Mouse (Mus musculus) embryo, embryonic 10.5 days (tissue): ENCODE measurements at regions not wholly inside any gene's neighbourhood (a gene's known extent, or its start where the extent isn't known, plus 50 kb on each side); places are given as distances from the start of the nearest gene placed in this dataset.
"Not testable (repeated sequence)": the region's sequence is repeated elsewhere in the genome, so short reads cannot be mapped to it uniquely, and the experiment has no call there.

Experiments
- DNase-seq: peaks from one replicate; pipeline ENCODE4 v3.0.0-alpha.2; 2015; ENCODE audit warnings: low spot score

DNA sequence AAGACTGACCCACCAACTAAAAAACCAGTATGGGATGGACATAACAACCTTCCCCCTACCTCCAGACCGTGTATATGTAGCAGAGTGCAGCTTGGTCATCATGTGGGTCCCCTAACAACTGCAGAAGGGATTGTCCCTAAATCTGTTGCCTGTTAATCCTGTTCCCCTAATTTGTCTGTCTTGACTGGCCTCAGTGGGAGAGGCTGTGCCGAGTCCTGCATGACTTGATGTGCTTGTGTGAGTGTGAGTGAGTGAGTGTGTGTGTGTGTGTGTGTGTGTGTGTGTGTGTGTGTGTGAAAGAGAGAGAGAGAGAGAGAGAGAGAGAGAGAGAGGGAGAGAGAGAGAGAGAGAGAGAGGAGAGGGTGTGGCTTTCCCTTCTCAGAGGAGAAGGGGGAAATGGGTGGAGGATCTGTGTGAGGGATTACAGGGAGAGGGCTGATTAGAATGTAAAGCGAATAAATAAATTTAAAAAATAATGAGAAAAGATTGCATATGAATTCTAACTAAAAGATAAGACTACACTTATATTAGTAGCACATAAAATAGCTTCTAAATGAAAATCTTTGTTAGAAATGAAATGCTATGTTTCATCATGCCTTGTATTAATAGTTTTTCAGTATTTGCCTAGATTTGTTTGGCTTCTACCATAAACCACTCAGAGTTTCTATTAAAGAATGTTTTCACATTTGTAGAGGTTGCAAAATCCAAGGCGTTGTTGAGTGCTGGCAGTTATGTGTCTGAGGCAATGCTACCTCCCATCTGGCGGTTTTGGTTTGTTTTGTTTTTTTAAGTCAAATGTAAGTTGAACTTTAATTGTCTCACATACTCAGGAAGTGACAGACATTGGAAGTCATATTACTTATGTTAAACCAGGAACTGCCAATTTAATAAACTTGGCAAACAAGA lies 740.9 kb downstream of the Abca13 start:
- no peak for DNase-seq

DNA sequence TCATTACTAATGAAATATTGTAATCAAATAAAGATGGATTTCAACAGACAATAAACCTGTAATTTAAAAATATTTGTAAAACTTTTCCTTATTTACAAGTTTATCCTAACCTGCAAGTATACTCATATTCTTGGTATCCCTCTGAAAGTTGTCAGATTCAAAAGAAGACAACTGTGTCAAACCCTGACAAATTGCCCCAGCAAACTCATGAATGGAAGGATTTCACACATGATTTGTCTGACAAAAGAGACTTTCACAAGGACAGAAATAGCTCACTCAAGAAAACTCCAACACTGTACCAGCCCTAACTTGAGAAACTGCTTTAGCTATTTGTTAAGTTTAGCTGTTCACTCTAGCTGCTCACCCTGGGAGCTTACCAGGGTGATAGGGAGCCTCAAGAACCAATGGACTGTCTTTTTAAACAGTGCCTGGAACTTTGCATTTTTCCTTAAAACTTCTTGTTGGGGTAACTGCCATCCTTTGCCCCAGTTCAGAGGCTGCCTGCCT lies 771.0 kb downstream of the Abca13 start:
- peak; percentile 48 for DNase-seq

DNA sequence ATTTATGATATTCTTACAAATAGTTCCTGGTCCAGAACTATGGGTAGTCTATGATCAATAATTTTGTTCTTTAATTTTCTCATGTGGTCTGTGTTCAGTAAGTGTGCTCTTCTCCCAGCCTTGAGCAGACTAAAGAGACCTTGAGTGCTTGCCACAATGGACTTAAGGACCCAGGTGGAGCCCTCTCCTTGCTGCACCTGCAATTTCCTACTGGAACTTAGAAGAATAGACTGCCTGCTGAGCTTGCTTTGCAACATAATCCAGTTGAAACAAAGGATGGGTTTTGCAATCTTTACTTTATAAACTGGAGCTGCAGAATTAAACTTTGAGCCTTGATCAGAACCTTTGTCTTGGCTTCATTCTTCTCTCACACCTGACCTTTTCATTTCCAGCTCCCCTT lies 791.2 kb downstream of the Abca13 start:
- DNase-seq = no peak

DNA sequence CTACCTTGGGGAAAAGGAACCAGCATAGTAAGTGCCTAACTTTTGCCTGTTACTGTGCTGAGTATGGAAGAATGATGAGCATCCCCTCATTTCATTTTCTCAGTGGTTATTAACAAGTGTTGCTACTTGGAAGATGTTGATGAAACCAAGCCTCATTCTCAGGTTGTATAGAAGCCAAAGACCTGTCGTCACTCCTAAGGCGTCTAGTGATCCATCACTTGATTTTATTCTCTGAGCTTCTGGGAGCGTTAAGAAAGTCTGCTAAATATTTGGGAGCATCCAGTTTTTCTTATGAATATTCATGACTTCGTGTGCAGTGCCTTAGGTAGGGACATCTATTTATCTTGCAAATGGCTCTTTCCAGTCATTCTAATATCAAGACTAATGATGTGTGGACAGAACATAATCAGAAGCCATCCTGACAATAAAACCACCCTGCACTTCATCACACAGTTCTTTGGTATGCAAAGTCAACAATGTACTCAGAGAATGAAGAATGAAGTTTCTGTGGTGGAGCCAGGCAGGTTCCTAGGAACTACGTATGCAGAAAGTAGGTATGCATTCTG lies 802.9 kb downstream of the Abca13 start:
- no peak for DNase-seq

DNA sequence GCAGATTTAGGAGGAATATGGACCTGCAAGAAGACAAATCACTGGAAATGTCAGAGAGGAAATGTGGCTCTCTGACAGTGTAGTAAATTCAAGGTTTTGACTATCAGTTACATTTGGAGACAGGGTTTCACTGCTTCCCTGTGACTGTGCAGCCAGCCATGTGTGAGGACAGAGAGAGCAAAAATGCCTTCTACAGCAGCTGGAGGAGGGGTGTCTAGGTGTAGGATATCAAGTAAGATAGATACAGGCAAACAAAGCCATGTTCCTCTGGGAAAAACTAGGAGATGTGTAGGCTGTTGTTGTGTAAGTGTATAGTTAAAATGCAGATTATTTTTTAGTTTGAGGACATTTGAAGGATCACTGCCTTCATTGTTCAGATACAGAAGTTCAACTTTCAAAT lies 803.6 kb downstream of the Abca13 start:
- DNase-seq = no peak

DNA sequence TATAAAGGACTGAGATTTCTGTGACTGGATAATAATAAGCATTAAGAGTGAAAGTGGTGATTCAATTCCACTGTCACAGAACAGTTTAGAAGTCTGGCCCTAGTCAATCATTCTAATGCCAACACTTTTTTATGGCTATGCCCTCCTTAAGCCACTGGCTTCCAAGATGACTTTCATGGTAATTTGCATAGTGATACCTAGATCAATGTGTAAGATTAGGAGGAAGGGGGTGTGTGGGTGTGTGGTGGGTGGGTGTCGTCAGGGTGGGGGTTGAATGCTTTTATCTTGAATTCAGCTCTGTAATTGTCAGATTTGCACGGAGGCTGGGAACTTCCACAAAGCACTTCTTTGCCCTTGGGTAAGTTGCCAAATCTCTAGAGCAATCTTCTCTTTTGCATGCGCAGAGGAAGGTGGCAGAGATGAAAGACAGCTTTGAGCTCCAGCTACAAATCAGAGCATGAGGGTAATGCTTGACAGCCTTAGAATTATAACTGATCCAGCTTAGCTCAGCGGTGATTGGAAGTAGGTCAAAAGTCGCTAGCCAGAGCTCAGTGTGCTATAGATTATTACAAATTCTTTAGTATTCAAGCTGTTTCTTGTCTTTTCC lies 805.9 kb downstream of the Abca13 start:
- DNase-seq = no peak

DNA sequence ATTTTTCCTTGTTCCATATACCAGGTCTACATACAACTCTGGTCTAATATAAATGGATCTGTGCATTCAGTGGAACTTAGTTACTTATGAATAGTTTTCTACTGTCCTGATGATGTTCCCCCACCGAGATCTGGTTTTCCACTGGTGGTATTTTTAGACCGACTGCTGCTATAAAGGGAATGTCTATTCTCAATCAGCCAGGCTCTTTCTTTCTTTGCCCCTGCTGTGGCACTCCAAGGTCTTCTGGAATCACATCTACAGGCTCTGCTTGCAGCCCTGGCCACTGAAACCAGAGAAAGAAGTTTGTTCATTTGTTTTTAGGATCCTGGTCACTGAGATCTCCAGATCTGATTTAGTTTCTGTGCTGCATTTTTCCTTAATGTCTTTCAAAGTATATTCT lies 810.4 kb downstream of the Abca13 start:
- DNase-seq = no peak

DNA sequence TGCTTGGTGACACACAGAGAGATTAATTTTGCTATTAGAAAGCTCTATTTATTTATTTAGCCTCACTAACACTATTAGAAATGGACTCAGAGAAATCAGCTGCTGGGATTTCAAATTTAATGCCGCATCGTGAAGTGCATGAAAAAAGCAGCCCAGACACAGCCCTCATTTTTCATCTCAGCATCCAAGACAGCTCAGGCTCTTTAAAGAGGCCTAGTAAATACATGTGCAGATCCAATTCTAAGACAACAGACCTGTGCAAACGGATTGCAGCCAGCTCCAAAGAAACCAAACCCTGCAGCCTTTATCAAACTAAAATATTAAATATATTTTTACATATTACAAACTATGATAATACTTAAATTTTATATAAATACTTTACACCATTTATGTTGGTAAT lies 815.1 kb downstream of the Abca13 start:
- no peak for DNase-seq

DNA sequence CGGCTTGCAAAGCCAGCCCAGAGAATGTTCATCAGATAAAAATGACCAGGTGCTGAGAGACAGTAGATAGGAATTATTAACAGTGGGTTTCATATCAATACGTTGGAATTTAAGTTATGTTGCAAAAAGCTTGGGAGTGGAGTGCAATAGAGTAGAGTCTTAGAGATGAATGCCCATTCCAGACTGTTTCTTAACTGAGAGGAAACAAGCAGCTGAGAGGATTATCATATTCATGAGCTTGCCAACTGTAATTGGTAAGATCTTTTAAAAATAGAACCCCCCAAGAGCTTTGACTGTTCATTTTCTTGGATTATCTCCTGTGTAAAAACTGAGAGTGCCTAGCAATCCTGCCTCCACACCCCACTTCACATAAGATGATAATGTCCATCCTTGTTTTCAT lies 854.9 kb downstream of the Abca13 start:
- DNase-seq = no peak

DNA sequence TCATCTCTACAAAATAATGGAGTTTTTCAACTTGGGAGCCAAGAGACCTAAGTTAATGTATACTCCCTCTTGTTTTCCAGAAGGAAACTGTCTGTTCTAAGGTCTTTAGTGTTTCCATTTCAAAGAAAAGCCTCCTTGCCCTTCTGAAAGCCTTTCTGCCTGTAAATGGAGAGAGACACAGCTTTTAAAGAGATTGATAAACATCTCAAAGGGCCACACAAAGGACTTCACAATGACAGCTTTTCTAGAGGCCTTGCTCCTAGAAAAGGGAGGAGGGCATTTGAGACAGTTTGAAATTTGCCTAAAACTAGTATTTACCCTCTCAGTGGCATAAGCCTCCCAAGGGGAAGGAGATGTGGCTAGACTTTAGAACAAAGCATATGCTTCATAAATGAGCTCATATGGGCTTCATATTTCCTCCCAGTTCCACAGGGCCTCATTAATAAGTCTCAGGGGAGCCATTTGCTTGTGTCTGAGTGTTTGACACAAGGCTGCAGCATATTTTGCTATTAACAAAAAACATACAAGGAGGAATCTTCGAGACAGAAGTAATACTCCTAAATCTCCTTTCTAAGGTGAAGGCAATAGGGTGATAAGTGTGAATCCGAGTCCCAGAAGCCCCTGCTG lies 860.0 kb downstream of the Abca13 start:
- DNase-seq = peak; percentile 8

DNA sequence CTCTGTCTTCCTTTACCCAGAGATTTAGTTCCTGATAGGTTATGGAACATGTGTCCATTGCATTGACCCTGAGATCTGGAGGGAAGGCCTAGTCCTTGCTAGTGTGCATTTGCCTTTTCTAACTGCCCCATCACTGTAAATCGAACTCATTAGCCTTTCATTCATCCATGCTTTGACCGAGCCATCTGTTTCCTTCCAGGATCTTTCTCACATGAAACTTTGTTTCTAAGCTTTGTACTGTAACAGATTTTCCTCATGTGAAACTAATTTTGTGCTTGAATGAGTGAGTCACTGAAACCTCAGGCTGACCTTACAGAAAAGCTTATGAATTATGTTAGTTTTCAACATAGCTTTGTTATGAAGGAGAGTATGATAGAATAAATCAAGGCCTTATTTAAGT lies 880.1 kb downstream of the Abca13 start:
- DNase-seq = no peak

DNA sequence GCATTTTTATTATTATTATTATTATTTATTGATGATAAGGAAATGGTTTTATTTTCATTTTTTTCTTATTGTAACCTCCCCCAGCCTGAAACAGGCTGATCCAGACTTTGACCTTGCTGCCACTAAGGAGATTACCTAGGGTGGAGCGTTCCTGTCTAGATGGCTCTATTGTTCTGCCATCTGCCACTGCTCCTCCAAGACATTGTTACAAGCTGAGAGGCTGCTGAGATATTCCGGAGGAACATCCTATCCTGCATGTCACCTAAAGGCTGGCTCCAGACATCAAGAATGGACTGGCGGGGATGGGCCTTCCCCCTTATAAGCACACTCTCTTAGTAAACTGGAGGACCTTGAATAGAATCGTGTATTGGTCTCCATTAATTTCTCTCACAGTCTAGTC lies 896.2 kb downstream of the Abca13 start:
- no peak for DNase-seq

DNA sequence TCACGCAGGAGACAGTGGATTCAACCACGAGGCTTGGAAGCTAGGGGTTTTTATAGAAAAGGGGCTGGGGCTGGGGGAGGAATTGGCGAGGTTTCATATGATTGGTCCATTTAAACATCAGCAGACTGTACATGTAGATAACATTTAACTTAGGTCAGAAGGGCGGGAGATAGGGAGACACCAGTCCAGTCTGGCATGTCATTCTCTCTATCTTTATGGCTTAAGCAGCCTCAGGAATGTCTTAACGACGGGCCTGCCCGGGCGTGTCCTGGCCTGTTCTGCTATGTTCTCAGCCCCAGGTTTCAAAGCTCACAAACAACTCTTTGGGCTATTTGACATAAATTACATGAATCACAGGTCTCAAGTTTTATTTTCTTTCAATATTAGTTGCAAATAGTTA lies 910.6 kb downstream of the Abca13 start:
- not testable (repeated sequence) for DNase-seq

DNA sequence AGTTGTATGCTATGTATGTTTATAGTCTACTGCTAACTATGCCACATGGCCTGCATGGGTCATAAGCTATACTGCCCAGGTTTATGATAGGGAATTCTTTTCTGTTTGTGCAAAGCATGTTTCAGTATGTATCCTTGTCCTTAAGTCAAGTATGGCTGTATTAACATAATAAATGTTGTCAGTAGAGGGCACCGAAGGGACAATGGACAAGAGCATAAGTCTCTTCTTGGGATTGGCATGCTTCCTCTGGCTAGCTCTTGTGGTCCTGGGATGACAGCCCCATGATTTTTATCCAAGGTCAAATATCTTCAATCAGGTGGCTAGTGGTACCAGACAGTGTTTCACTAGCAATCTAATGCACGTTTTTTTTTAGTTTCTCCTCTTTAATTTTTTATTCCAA lies 913.3 kb downstream of the Abca13 start:
- peak; percentile 33 for DNase-seq

DNA sequence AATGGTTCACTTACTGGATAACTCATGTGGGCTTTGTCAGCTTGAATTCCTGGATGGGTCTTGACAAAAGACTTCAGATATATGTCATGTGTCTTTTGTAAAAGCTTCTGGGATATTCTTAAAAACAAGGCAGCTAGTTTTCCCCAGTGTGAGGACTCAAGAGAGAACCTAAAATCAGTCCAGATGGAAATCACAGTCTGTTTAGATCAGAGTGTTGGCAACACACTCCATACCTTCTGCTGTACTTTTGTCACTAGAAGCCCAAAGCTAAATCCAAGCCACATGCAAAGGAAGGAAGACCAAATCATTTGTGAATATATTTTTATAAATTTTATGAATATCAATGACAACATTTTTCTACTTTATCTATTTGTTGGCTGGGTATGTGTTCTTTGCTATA lies 950.4 kb downstream of the Abca13 start:
- no peak for DNase-seq

DNA sequence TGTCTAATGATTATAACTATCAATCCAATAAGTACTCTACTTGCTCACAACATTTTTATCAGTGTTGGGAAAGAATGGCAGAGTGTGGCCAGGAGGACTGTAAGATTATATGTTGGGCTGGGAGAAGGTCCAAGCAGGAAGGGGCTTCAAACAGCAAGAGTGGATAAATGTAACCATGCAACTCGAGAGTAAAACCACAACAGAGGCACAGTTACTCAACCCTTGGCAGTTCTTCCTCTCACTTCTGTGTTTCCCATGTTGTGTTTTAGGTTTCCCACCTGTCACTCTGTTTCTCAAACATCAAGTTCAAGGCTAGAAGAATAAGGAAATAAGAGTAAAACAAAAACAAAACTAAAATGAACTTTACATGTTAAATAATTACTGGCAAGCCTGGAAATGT lies 957.4 kb downstream of the Abca13 start:
- DNase-seq = no peak

DNA sequence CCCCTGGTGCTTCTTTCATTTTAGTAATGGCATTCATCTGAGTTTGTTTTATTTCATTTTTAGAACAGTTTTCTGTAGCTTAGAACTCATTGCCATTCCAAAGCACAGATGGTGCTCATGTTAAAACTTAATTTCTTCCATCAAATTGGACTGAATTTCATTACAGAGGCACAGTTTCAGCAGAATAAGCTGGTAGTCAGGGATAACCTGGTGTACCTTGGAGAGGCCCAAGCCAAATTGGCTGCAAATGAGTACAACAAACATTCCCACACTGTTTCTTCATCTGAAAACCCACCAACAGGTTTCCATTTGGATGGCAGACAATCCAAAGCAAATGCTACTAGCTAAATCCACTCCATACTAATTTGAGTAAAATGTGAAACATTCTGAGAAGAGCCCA lies 960.2 kb upstream of the Vwc2 start:
- DNase-seq = no peak

DNA sequence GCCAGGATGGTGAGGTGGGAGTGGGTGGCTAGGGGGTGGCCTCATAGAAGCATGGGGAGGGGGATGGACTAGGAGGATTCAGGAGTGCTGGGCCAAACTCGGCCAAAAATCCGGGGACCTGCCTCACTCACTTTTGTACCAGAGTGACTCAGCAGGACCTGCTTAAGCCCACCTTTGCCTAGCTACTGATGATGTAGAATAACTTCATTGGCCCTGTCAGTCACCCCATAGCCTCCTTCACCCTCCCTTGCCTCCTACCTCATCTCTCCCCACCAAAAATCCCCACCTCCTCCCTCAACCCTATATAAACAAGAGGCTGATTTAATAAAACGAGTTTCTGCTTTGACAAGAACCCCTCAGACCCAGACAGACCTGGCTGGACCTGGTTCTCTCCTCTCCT lies 920.3 kb upstream of the Vwc2 start:
- no peak for DNase-seq

DNA sequence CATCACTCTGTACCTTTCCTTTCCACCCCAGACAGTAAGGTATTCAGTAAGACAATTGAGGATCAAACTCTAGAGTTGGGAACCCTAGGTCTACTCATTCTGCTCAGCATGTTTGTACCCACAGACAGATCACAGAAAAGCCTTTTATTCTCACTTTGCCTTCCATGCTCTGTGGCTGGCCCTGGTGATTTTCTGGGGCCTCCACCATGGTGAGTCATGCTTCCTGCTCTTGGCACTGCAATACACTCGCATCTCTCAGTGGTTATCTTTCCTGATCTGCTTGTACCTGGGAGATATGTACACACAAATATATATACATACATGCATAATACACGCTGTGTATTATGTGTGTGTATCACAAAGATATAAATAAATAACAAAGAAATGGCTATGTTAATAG lies 919.2 kb upstream of the Vwc2 start:
- no peak for DNase-seq

DNA sequence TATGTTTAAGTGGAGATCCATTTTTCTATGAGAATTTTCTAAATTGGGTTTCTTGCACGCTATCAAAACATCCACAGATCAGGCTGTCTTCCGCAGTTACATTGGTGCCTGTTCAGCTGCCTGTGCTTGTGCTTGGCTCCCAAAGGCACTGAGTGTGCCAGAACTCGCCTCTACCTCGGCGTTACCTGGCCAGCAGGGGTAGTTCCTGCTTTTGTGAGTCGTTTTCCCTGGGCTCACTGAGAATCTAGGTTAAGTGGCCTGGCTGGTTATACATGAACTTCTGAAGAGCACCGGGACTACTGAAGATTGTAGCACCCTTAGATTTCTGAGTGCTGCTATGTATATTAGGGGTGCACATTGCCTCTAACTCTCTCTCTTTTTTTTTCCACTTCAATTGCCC lies 913.0 kb upstream of the Vwc2 start:
- DNase-seq = no peak

DNA sequence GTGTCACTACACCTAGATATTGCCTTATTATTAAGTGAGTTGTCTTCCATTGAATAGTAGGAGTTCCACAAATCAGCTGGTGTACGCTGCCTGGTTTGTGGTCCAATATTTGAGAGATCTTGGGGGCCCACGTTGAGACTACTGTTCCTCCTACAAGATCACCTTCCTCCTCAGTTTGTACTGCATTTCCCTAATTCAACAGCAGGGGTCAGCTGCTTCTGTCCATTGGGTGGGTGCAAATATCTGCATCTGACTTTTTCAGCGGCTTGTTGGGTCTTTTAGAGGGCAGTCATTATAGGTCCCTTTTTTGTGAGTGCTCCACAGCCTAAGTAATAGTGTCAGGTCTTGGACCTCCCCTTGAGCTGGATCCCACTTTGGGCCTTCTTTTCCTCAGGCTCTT lies 908.8 kb upstream of the Vwc2 start:
- DNase-seq = no peak
